Mouse (Mus musculus): ENCODE measurements around the gene Aim2.

DNA sequence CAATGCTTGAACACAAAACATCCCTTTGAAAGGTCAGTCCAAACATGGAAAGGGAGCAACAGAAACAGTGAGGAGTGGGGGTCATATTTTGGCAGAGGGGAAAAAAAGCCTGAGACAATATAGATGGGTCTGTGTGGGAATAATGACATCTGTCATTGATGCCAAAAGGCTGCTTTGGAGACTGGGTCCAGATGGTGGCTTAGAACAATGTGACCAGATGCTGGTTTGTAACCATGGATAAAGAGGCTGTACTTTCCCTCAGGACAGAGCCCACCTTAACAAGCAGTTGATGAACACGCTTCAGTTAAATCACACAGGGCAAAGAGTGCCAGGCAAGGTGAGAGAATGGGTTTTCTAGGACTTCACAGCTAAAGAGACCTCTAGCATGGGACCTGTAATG, 8.3 kb upstream of the Aim2 start:
- TF ChIP-seq CTCF (IDR thresholded peaks at IDR 0.05; ENCODE audit: low read depth) (no peak), EP300 (IDR thresholded peaks at IDR 0.05; ENCODE audit: low read depth) (no peak)
